Mouse (Mus musculus): ENCODE results near the gene Dnmbp.

- TF ChIP-seq CTCF (IDR thresholded peaks at IDR 0.05; ENCODE audit: low read depth, low read length) (peak; percentile 71), TAL1 (conservative IDR thresholded peaks at IDR 0.05; ENCODE audit: low read depth, low read length) (no peak), GATA1 (IDR thresholded peaks at IDR 0.05; ENCODE audit: borderline replicate concordance, low read length) (no peak), GATA2 (IDR thresholded peaks at IDR 0.05; ENCODE audit: borderline replicate concordance, low read depth, low read length) (no peak), POLR2AphosphoS5 (IDR thresholded peaks at IDR 0.05; ENCODE audit: insufficient replicate concordance, low read depth, low read length) (no peak)
These were observed 107.4 kb downstream of the Dnmbp start for GRCm38 (mm10) chr19:43832425-43833069.

Measured in G1E (cell line).